Mouse (Mus musculus): Measurements from ENCODE around the gene Zfp799. TPM values are rescaled to one million over a fixed set of nuclear protein-coding genes. Genes with fewer than 3 reads are reported as not detected.
A peak's percentile ranks its signal among the peaks of the same experiment; 100 is the strongest.
"Not testable (repeated sequence)": the region's sequence is repeated elsewhere in the genome, so short reads cannot be mapped to it uniquely, and the experiment has no call there.

Zfp799 gene
- 2.4 and 5.8 TPM in 2 replicates for polyA plus RNA-seq (2012; rRNA removed)

- peak within 1 kb of the TSS; percentile 77 for H3K4me3 ChIP-seq (replicated peaks; ENCODE audit: extremely low read depth, low read depth, low read length)
- TF ChIP-seq POLR2A (IDR thresholded peaks at IDR 0.05; ENCODE audit: borderline replicate concordance, extremely low read depth, low read depth, low read length) (peak; percentile 61; the same call in 1 of the 2 replicates), CTCF (IDR thresholded peaks at IDR 0.05; ENCODE audit: insufficient read depth, low read length) (no peak)
- 2% methylated on average over 35 of the region's 35 CpGs for WGBS
- H3K4me1 ChIP-seq (ENCODE audit: control insufficient read depth, insufficient read depth, low read length) = peaks cover 5% of the 10 kb centered on the region; the same call in 1 of the 2 replicates
- DNase-seq = peak; percentile 71
Observed at GRCm38 (mm10) chr17:32829540-32830417, at the start of gene Zfp799. Gene Zfp799, minus strand, starts transcription at chr17:32830261.

- 92% methylated on average over 11 of the region's 11 CpGs for WGBS
- TF ChIP-seq POLR2A (IDR thresholded peaks at IDR 0.05; ENCODE audit: borderline replicate concordance, extremely low read depth, low read depth, low read length) (no peak), CTCF (IDR thresholded peaks at IDR 0.05; ENCODE audit: insufficient read depth, low read length) (no peak)
- DNase-seq = no peak
- no peak overlapping the region for H3K4me3 ChIP-seq (replicated peaks; ENCODE audit: extremely low read depth, low read depth, low read length)
- H3K4me1 ChIP-seq (ENCODE audit: control insufficient read depth, insufficient read depth, low read length) = no peaks in the 10 kb centered on the region
Observed at GRCm38 (mm10) chr17:32878773-32879172, 48.7 kb upstream of the Zfp799 start.

GRCm38 (mm10) chr17:32877471-32878171 lies 47.6 kb upstream of the Zfp799 start:
- DNase-seq = no peak
- TF ChIP-seq POLR2A (IDR thresholded peaks at IDR 0.05; ENCODE audit: borderline replicate concordance, extremely low read depth, low read depth, low read length) (no peak), CTCF (IDR thresholded peaks at IDR 0.05; ENCODE audit: insufficient read depth, low read length) (no peak)
- no peaks in the 10 kb centered on the region for H3K4me1 ChIP-seq (ENCODE audit: control insufficient read depth, insufficient read depth, low read length)
- WGBS = 6% methylated on average over 22 of the region's 22 CpGs
- H3K4me3 ChIP-seq (replicated peaks; ENCODE audit: extremely low read depth, low read depth, low read length) = no peak overlapping the region

GRCm38 (mm10) chr17:32872696-32873095 lies 42.6 kb upstream of the Zfp799 start:
- TF ChIP-seq POLR2A (IDR thresholded peaks at IDR 0.05; ENCODE audit: borderline replicate concordance, extremely low read depth, low read depth, low read length) (no peak), CTCF (IDR thresholded peaks at IDR 0.05; ENCODE audit: insufficient read depth, low read length) (no peak)
- WGBS = 62% methylated on average over 5 of the region's 5 CpGs
- no peaks in the 10 kb centered on the region for H3K4me1 ChIP-seq (ENCODE audit: control insufficient read depth, insufficient read depth, low read length)
- no peak for DNase-seq
- H3K4me3 ChIP-seq (replicated peaks; ENCODE audit: extremely low read depth, low read depth, low read length) = no peak overlapping the region

GRCm38 (mm10) chr17:32872091-32872490 lies 42.0 kb upstream of the Zfp799 start:
- no peak for DNase-seq
- 76% methylated on average over 4 of the region's 4 CpGs for WGBS
- TF ChIP-seq CTCF (IDR thresholded peaks at IDR 0.05; ENCODE audit: insufficient read depth, low read length) (no peak), POLR2A (IDR thresholded peaks at IDR 0.05; ENCODE audit: borderline replicate concordance, extremely low read depth, low read depth, low read length) (no peak)

GRCm38 (mm10) chr17:32871483-32871882 lies 41.4 kb upstream of the Zfp799 start:
- WGBS = 93% methylated on average over 1 of the region's 1 CpGs
- Histone ChIP-seq H3K4me3 (replicated peaks; ENCODE audit: extremely low read depth, low read depth, low read length) (no peak overlapping the region), H3K4me1 (ENCODE audit: control insufficient read depth, insufficient read depth, low read length) (no peaks in the 10 kb centered on the region)
- DNase-seq = no peak
- TF ChIP-seq CTCF (IDR thresholded peaks at IDR 0.05; ENCODE audit: insufficient read depth, low read length) (no peak), POLR2A (IDR thresholded peaks at IDR 0.05; ENCODE audit: borderline replicate concordance, extremely low read depth, low read depth, low read length) (no peak)

More at GRCm38 (mm10) chr17:32872091-32872490, 42.0 kb upstream of the Zfp799 start:
- no peaks in the 10 kb centered on the region for H3K4me1 ChIP-seq (ENCODE audit: control insufficient read depth, insufficient read depth, low read length)
- H3K4me3 ChIP-seq (replicated peaks; ENCODE audit: extremely low read depth, low read depth, low read length) = no peak overlapping the region

- 51% methylated on average over 5 of the region's 7 CpGs for WGBS
- not testable (repeated sequence) for DNase-seq; H3K4me3 ChIP-seq (replicated peaks; ENCODE audit: extremely low read depth, low read depth, low read length); H3K4me1 ChIP-seq (ENCODE audit: control insufficient read depth, insufficient read depth, low read length)
Observed at GRCm38 (mm10) chr17:32867266-32867665, 37.2 kb upstream of the Zfp799 start.

GRCm38 (mm10) chr17:32856713-32857112 lies 26.7 kb upstream of the Zfp799 start:
- not testable (repeated sequence) for H3K4me3 ChIP-seq (replicated peaks; ENCODE audit: extremely low read depth, low read depth, low read length); H3K4me1 ChIP-seq (ENCODE audit: control insufficient read depth, insufficient read depth, low read length); DNase-seq
- WGBS = 54% methylated on average over 4 of the region's 6 CpGs

- 62% methylated on average over 7 of the region's 7 CpGs for WGBS
- DNase-seq = no peak
- Histone ChIP-seq H3K4me1 (ENCODE audit: control insufficient read depth, insufficient read depth, low read length) (no peaks in the 10 kb centered on the region), H3K4me3 (replicated peaks; ENCODE audit: extremely low read depth, low read depth, low read length) (no peak overlapping the region)
- no peak for TF ChIP-seq POLR2A (IDR thresholded peaks at IDR 0.05; ENCODE audit: borderline replicate concordance, extremely low read depth, low read depth, low read length)
- TF ChIP-seq CTCF (IDR thresholded peaks at IDR 0.05; ENCODE audit: insufficient read depth, low read length) = no peak
Observed at GRCm38 (mm10) chr17:32851581-32851980, 21.5 kb upstream of the Zfp799 start.

- TF ChIP-seq POLR2A (IDR thresholded peaks at IDR 0.05; ENCODE audit: borderline replicate concordance, extremely low read depth, low read depth, low read length) (no peak), CTCF (IDR thresholded peaks at IDR 0.05; ENCODE audit: insufficient read depth, low read length) (no peak)
- H3K4me3 ChIP-seq (replicated peaks; ENCODE audit: extremely low read depth, low read depth, low read length) = no peak overlapping the region
- H3K4me1 ChIP-seq (ENCODE audit: control insufficient read depth, insufficient read depth, low read length) = no peaks in the 10 kb centered on the region
- 81% methylated on average over 2 of the region's 2 CpGs for WGBS
- no peak for DNase-seq
Observed at GRCm38 (mm10) chr17:32841388-32841787, 11.3 kb upstream of the Zfp799 start.

All from lung, adult 2 months (tissue).